9 mouse cellular contexts compared by ENCODE assay signal in the genomic region with DNA sequence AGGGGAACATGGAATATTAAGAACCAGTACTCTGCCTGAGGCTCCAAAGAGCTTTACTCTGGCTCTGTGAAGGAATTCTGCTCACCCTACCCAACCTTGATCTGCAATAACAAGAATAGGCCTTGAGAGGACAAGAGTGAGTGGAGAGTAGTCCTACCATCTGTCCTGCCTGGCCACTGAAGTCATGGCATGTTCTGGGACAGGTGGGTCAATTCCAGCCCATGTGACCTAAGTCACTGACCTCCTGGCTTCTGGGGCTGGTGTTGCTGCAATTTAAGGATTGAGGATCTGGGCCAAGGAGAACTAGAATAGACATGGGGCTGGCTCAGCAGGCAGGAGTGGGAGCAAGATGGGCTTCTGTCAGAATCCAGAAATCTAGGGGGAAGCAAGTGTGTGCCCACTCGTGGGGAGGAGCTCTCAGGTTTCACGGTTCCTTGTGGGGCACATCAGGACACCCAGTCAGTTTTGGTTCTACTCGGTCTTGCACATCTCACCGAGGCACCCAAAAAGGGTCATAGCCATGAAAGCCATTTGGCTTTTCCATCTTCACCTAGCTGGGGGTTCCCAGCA. TPM values are rescaled to one million over a fixed set of nuclear protein-coding genes. Genes with fewer than 3 reads are reported as not detected.
A peak's percentile ranks its signal among the peaks of the same experiment; 100 is the strongest.
DNase-seq lines count a peak whose midpoint lies in the region; ATAC-seq and TF ChIP-seq lines count a peak whose summit lies in the region.
"Had no signal": no experiment of that assay in that cellular context is flagged by ENCODE, and none has a peak within 500 bp of the region (broad histone marks: within the 10 kb centered on the region; RNA-seq: fewer than 3 reads in every experiment).

No protein-coding gene starts in this region.

- WGBS in kidney, embryonic 16.5 days, result 55% methylated on average over 4 of the region's 4 CpGs
- 51% methylated on average over 4 of the region's 4 CpGs for WGBS in embryonic facial prominence, embryonic 10.5 days
- WGBS in forebrain, embryonic 14.5 days, result 61% methylated on average over 4 of the region's 4 CpGs
- 55% methylated on average over 4 of the region's 4 CpGs for WGBS in limb, embryonic 14.5 days

- H3K4me1 ChIP-seq in kidney, embryonic 16.5 days (ENCODE audit: insufficient read depth, low read length), result peaks cover 8% of the 10 kb centered on the region; the same call in 1 of the 2 replicates
- H3K4me1 ChIP-seq in embryonic facial prominence, embryonic 10.5 days, result peaks cover 14% of the 10 kb centered on the region
- no peaks in the 10 kb centered on the region for H3K4me1 ChIP-seq in forebrain, embryonic 14.5 days (ENCODE audit: control insufficient read depth, insufficient read depth, low read length)
- H3K4me1 ChIP-seq in limb, embryonic 14.5 days (ENCODE audit: control insufficient read depth, insufficient read depth, low read length), result peaks cover 4% of the 10 kb centered on the region; the same call in 1 of the 2 replicates

- ATAC-seq in kidney, embryonic 16.5 days (ENCODE audit: low FRiP score, low TSS enrichment), result no peak
- no peak for ATAC-seq in forebrain, embryonic 14.5 days
- no peak for ATAC-seq in limb, embryonic 14.5 days (ENCODE audit: low FRiP score, low read depth)
- ATAC-seq in CD4-positive, CD25-positive, alpha-beta regulatory T cell, adult 4 months, result no peak
- ATAC-seq: Patski had no signal

- no peak for DNase-seq in kidney, adult 8-10 months
- DNase-seq in embryonic facial prominence, embryonic 10.5 days (ENCODE audit: low spot score), result no peak
- no peak for DNase-seq in forebrain, embryonic 14.5 days (ENCODE audit: low spot score)
- DNase-seq in limb, embryonic 14.5 days (ENCODE audit: low spot score), result no peak
- DNase-seq in adrenal gland, postnatal 25 days, result no peak

- H3K4me2 ChIP-seq in kidney, embryonic 16.5 days (replicated peaks; ENCODE audit: low read depth, low read length), result peak overlapping the region; percentile 64
- H3K4me2 ChIP-seq in forebrain, embryonic 14.5 days (ENCODE audit: low read length), result peak overlapping the region; percentile 81
- peak overlapping the region; percentile 76 for H3K4me2 ChIP-seq in limb, embryonic 14.5 days (replicated peaks; ENCODE audit: low read depth, low read length, severe bottlenecking)

- no peaks in the 10 kb centered on the region for H3K9me3 ChIP-seq in kidney, embryonic 16.5 days (ENCODE audit: low read length)
- H3K9me3 ChIP-seq in embryonic facial prominence, embryonic 10.5 days, result no peaks in the 10 kb centered on the region
- no peaks in the 10 kb centered on the region for H3K9me3 ChIP-seq in forebrain, embryonic 14.5 days (replicated peaks; ENCODE audit: control insufficient read depth, low read length)
- no peaks in the 10 kb centered on the region for H3K9me3 ChIP-seq in limb, embryonic 14.5 days (ENCODE audit: control insufficient read depth, low read length)

- H3K36me3 ChIP-seq in kidney, embryonic 16.5 days (ENCODE audit: insufficient read depth, low read length), result no peaks in the 10 kb centered on the region
- H3K36me3 ChIP-seq in embryonic facial prominence, embryonic 10.5 days (replicated peaks), result no peaks in the 10 kb centered on the region
- no peaks in the 10 kb centered on the region for H3K36me3 ChIP-seq in forebrain, embryonic 14.5 days (ENCODE audit: control insufficient read depth, insufficient read depth, low read length)
- no peaks in the 10 kb centered on the region for H3K36me3 ChIP-seq in limb, embryonic 14.5 days (ENCODE audit: control insufficient read depth, insufficient read depth, low read length)

- TF ChIP-seq POLR2A in limb, embryonic 14.5 days (IDR thresholded peaks at IDR 0.05; ENCODE audit: borderline replicate concordance, extremely low read depth, insufficient read depth, insufficient read length), result no peak

- no peak overlapping the region for H3K9ac ChIP-seq in kidney, embryonic 16.5 days (replicated peaks; ENCODE audit: low read length)
- no peak overlapping the region for H3K9ac ChIP-seq in forebrain, embryonic 14.5 days (ENCODE audit: low read length)
- H3K9ac ChIP-seq in limb, embryonic 14.5 days (ENCODE audit: low read depth, low read length, severe bottlenecking), result no peak overlapping the region

- no peak overlapping the region for H3K27ac ChIP-seq in kidney, embryonic 16.5 days (ENCODE audit: low read length)
- H3K27ac ChIP-seq in embryonic facial prominence, embryonic 10.5 days (replicated peaks), result no peak overlapping the region
- no peak overlapping the region for H3K27ac ChIP-seq in forebrain, embryonic 14.5 days (ENCODE audit: low read depth, low read length)
- no peak overlapping the region for H3K27ac ChIP-seq in limb, embryonic 14.5 days (replicated peaks; ENCODE audit: low read depth, low read length)

- no peak overlapping the region for H3K4me3 ChIP-seq in kidney, embryonic 16.5 days (ENCODE audit: low read length)
- peak overlapping the region; percentile 64 for H3K4me3 ChIP-seq in embryonic facial prominence, embryonic 10.5 days
- peak overlapping the region; percentile 44 for H3K4me3 ChIP-seq in forebrain, embryonic 14.5 days (ENCODE audit: low read depth, low read length)
- H3K4me3 ChIP-seq in limb, embryonic 14.5 days (replicated peaks; ENCODE audit: low read length), result peak overlapping the region; percentile 43

- peaks cover 26% of the 10 kb centered on the region for H3K27me3 ChIP-seq in kidney, embryonic 16.5 days (ENCODE audit: insufficient read depth, low read length)
- H3K27me3 ChIP-seq in embryonic facial prominence, embryonic 10.5 days (replicated peaks; ENCODE audit: low read depth, poor library complexity, severe bottlenecking), result peaks cover 84% of the 10 kb centered on the region
- H3K27me3 ChIP-seq in forebrain, embryonic 14.5 days (replicated peaks; ENCODE audit: control insufficient read depth, insufficient read depth, low read length), result peaks cover 7% of the 10 kb centered on the region; the same call in 1 of the 2 replicates
- H3K27me3 ChIP-seq in limb, embryonic 14.5 days (ENCODE audit: control insufficient read depth, insufficient read depth, low read length), result peaks cover 24% of the 10 kb centered on the region; the same call in 1 of the 2 replicates

RNA-seq across cellular contexts. Expression of gene Eef1a2, which starts 9.8 kb away (rescaled TPM):
- 0.10 TPM in 1 of 2 replicates, not detected in the other for polyA plus RNA-seq in kidney, embryonic 16.5 days (2015; fragmentation: Nextera tagmentation; extraction: Ambion mirVana)
- polyA plus RNA-seq in embryonic facial prominence, embryonic 10.5 days (2016; fragmentation: Nextera tagmentation; extraction: Ambion mirVana), result 0.11 TPM in 1 of 2 replicates, not detected in the other
- polyA plus RNA-seq in forebrain, embryonic 14.5 days (2014; fragmentation: Nextera tagmentation; extraction: Ambion mirVana), result 5.1 and 5.9 TPM in 2 replicates
- 0.10 and 0.29 TPM in 2 replicates for polyA plus RNA-seq in limb, embryonic 14.5 days (2012; rRNA removed)
- not detected in 2 replicates for polyA plus RNA-seq in limb, embryonic 14.5 days (2014; fragmentation: Nextera tagmentation; extraction: Ambion mirVana)
- 38.2 and 49.3 TPM in 2 replicates for total RNA-seq in adrenal gland, postnatal 25 days (2021)
- not detected for polyA plus RNA-seq in CD4-positive, CD25-positive, alpha-beta regulatory T cell, adult 4 months (2017; shearing (Covaris generic))
- polyA plus RNA-seq: Patski had no signal

RNA-seq across cellular contexts. Expression of gene Kcnq2, which starts 12.0 kb away (rescaled TPM):
- polyA plus RNA-seq in kidney, embryonic 16.5 days (2015; fragmentation: Nextera tagmentation; extraction: Ambion mirVana), result 0.16 and 0.44 TPM in 2 replicates
- 1.8 and 1.9 TPM in 2 replicates for polyA plus RNA-seq in embryonic facial prominence, embryonic 10.5 days (2016; fragmentation: Nextera tagmentation; extraction: Ambion mirVana)
- polyA plus RNA-seq in forebrain, embryonic 14.5 days (2014; fragmentation: Nextera tagmentation; extraction: Ambion mirVana), result 22.8 and 31.2 TPM in 2 replicates
- 0.28 and 0.38 TPM in 2 replicates for polyA plus RNA-seq in limb, embryonic 14.5 days (2012; rRNA removed)
- polyA plus RNA-seq in limb, embryonic 14.5 days (2014; fragmentation: Nextera tagmentation; extraction: Ambion mirVana), result 0.14 TPM in 1 of 2 replicates, not detected in the other
- 3.7 and 6.3 TPM in 2 replicates for total RNA-seq in adrenal gland, postnatal 25 days (2021)
- not detected for polyA plus RNA-seq in CD4-positive, CD25-positive, alpha-beta regulatory T cell, adult 4 months (2017; shearing (Covaris generic))

RNA-seq across cellular contexts. Expression of gene Ppdpf, which starts 40.0 kb away (rescaled TPM):
- polyA plus RNA-seq in kidney, embryonic 16.5 days (2015; fragmentation: Nextera tagmentation; extraction: Ambion mirVana), result 302 and 310 TPM in 2 replicates
- 351 and 375 TPM in 2 replicates for polyA plus RNA-seq in embryonic facial prominence, embryonic 10.5 days (2016; fragmentation: Nextera tagmentation; extraction: Ambion mirVana)
- 525 and 607 TPM in 2 replicates for polyA plus RNA-seq in forebrain, embryonic 14.5 days (2014; fragmentation: Nextera tagmentation; extraction: Ambion mirVana)
- 148 and 220 TPM in 2 replicates for polyA plus RNA-seq in limb, embryonic 14.5 days (2012; rRNA removed)
- 294 and 354 TPM in 2 replicates for polyA plus RNA-seq in limb, embryonic 14.5 days (2014; fragmentation: Nextera tagmentation; extraction: Ambion mirVana)
- total RNA-seq in adrenal gland, postnatal 25 days (2021), result 79.5 and 82.6 TPM in 2 replicates
- polyA plus RNA-seq in CD4-positive, CD25-positive, alpha-beta regulatory T cell, adult 4 months (2017; shearing (Covaris generic)), result 100 to 1,000 TPM; 138 to 145 TPM

RNA-seq across cellular contexts. Expression of gene Ptk6, which starts 55.5 kb away (rescaled TPM):
- polyA plus RNA-seq in kidney, embryonic 16.5 days (2015; fragmentation: Nextera tagmentation; extraction: Ambion mirVana), result not detected in 2 replicates
- not detected in 2 replicates for polyA plus RNA-seq in embryonic facial prominence, embryonic 10.5 days (2016; fragmentation: Nextera tagmentation; extraction: Ambion mirVana)
- polyA plus RNA-seq in forebrain, embryonic 14.5 days (2014; fragmentation: Nextera tagmentation; extraction: Ambion mirVana), result not detected in 2 replicates
- polyA plus RNA-seq in limb, embryonic 14.5 days (2012; rRNA removed), result 0.08 and 0.10 TPM in 2 replicates
- 0.12 and 0.19 TPM in 2 replicates for polyA plus RNA-seq in limb, embryonic 14.5 days (2014; fragmentation: Nextera tagmentation; extraction: Ambion mirVana)
- total RNA-seq in adrenal gland, postnatal 25 days (2021), result not detected in 2 replicates
- polyA plus RNA-seq in CD4-positive, CD25-positive, alpha-beta regulatory T cell, adult 4 months (2017; shearing (Covaris generic)), result under 1 TPM in 1 of 2 experiments, not detected in 1; 0.08 TPM
- total RNA-seq: layer of hippocampus, postnatal 14 days had no signal
- polyA plus RNA-seq: Patski had no signal
